Mouse (Mus musculus) thymus, postnatal 0 days (tissue): Measurements from ENCODE around the gene Frmd4a. TPM values are rescaled to one million over a fixed set of nuclear protein-coding genes. Genes with fewer than 3 reads are reported as not detected.
"Not testable (repeated sequence)": the region's sequence is repeated elsewhere in the genome, so short reads cannot be mapped to it uniquely, and the experiment has no call there.

Experiments
- DNase-seq: peaks from one replicate; pipeline ENCODE4 v3.0.0-alpha.2; 2015; ENCODE audit warnings: low spot score
- polyA plus RNA-seq: library from polyadenylated mRNA; unstranded; fragments of >200 nt; fragmentation: Nextera tagmentation; extraction: Ambion mirVana; gene quantifications from 2 replicates; pipeline ENCODE4 v1.2.1, GENCODE M21; 2015

Gene Frmd4a
- polyA plus RNA-seq, 1 experiment from 2014 or later, result 8.3 TPM

DNA sequence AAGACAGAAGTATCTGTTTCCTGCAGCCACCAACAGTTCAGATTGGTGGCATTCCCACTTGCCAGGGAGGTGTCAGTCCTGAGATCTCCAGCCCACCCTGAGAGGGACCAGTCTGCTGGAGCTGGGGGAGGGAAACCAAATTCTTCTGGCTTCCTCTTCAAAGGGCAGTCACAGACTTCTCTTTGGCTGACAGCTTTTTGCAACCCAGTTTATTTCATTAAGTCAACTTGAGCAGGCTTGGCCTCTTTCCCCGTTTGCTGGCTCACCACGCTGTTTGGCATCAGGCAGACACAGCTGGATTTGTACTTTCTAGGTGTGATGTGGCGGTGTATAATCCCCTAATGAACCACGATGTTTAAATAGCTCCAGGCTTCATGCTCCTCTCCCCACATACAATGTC, 316.7 kb downstream of the Frmd4a start:
- no peak for DNase-seq

DNA sequence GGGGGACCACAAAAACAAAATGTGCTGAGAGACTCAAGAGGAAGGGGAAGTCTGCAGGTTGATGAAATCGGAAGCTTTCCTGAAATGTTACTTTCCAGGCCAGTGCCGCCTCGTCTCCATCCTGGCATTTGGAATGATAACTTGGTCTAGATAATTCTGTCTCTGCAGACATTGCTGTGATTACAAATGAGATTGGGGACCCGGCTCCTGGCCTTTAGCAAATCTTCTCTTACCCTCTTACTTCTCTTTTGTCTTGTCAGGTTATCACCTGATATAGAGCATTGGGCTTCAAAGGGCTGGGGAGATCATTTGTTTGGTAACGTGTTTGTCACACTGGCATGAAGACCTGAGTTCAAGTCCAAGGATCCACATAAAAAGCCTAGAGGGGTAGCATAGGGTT, 317.4 kb downstream of the Frmd4a start:
- no peak for DNase-seq

GRCm38 (mm10) chr2:4335881-4336280, 318.4 kb downstream of the Frmd4a start:
- no peak for DNase-seq

- DNase-seq, result not testable (repeated sequence)
These were observed 320.8 kb downstream of the Frmd4a start for GRCm38 (mm10) chr2:4338290-4338689.

- DNase-seq, result no peak
These were observed 321.6 kb downstream of the Frmd4a start for GRCm38 (mm10) chr2:4339128-4339527.

DNA sequence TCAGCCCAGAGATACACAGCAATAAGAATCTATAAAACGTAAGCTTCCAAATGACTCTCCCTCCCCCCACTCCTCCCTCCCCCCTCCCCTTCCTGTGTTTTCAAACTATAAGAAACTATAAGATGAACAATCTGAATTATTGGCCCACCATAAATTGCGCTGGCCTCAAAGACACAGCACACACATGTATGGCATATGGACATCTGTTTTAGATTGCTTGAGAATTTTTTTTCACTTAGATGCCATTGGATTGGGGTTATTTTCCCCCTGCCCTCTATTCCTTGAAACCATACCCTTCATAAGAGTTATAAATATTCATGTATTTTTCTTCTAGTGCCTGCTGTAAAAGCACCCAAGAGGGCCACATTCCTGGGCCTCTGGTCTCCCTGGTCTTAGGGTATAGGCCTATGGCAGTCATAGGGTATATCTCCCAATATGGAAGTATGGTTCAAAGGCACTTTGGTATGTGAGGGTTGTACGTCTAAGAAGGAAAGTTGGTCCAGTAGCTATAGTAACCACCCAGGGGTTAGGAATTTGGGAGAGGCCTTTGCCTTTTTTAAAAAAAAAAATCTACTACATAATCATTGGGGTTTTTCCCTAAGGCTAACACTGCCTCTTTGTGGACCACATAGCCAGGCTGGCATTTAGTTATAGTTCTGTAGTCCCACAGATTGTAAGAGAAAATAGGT, 322.2 kb downstream of the Frmd4a start:
- no peak for DNase-seq

- no peak for DNase-seq
These were observed 322.9 kb downstream of the Frmd4a start for GRCm38 (mm10) chr2:4340378-4340777.

- DNase-seq, result no peak
These were observed 323.6 kb downstream of the Frmd4a start for GRCm38 (mm10) chr2:4341141-4341540.

- no peak for DNase-seq
These were observed 324.5 kb downstream of the Frmd4a start for GRCm38 (mm10) chr2:4342005-4342404.

DNA sequence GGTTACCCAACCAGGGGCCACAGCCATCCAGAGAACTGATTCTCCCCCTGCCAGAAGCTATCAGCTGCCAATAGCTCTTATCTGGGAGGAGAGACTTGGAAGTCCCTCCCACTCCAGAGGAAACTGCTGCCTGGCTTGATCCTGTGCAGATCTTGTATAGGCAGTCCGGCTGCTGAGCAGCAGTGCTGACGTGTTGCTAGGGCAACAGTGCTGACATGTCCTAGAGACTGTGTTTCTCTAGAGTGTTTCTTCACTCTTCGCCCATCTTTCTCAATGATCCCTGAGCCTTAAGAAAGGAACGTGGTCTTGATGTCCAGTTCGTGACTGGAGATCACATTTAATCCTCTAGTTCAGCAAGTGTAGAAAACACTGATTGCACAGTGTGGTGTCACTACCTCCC, 326.9 kb downstream of the Frmd4a start:
- DNase-seq, result no peak

DNA sequence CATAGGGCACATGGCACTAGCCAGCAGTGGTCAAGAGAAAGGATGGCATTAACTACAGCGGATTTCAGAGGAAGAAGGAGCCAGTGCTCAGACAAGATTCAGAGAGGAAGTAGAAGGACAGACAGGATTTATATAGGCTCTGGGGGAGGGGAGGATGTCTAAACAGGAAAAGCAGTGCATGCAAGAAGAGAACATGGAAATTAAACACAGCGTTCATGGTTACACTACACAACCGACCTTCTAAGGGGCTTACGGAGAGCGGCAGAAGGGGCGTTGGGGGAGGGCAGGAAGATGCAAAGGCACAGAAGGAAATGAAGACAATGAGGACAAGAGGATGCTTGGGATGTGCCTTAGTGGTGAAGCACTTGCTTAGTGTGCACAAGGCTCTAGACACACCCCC, 328.7 kb downstream of the Frmd4a start:
- no peak for DNase-seq

DNA sequence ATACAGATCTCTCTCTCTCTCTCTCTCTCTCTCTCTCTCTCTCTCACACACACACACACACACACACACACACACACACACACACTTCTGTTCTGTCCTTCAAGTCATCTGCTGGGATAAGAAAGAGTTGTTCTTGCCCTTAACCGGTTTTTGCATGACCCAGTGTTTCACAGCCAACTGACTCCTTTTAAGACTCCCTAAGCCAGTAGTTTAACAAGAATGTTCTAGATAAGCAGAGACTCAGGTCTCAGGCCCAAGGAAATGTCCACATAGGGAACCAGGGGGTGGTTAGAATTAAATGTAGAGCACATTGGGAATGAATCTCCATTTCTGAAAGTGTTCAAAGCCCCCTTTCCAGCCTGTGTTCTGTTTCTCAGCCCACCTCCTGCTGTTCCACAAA, 329.4 kb downstream of the Frmd4a start:
- DNase-seq, result no peak

GRCm38 (mm10) chr2:4347782-4348181, 330.3 kb downstream of the Frmd4a start:
- no peak for DNase-seq

GRCm38 (mm10) chr2:4348509-4348908, 331.0 kb downstream of the Frmd4a start:
- no peak for DNase-seq

DNA sequence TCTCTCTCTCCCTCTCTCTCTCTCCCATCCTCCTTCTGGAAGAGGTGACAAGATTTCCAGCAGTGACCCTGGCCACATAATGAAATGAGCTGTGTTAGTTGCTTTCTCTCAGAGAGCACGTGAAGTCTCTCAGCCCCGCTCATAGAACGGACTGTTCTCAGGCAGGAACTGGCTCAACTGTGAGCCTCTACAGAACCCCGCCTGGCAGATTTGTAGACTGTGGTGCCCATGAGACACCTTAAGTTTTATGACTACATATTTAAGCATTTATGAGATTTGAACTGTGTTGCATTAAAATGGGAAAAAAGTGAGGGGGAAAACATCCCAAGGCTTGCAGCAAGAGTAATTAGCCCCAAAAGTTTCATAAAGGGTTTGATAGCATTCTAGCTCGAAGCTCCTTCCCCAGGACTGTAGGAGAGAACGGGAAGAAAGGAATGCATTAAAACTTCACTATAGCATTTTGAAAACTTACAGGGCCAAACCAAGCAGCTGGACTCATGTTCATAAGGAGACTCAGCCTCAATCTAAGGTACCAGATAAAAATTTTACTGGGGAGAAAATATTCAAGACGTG, 339.4 kb downstream of the Frmd4a start:
- no peak for DNase-seq

DNA sequence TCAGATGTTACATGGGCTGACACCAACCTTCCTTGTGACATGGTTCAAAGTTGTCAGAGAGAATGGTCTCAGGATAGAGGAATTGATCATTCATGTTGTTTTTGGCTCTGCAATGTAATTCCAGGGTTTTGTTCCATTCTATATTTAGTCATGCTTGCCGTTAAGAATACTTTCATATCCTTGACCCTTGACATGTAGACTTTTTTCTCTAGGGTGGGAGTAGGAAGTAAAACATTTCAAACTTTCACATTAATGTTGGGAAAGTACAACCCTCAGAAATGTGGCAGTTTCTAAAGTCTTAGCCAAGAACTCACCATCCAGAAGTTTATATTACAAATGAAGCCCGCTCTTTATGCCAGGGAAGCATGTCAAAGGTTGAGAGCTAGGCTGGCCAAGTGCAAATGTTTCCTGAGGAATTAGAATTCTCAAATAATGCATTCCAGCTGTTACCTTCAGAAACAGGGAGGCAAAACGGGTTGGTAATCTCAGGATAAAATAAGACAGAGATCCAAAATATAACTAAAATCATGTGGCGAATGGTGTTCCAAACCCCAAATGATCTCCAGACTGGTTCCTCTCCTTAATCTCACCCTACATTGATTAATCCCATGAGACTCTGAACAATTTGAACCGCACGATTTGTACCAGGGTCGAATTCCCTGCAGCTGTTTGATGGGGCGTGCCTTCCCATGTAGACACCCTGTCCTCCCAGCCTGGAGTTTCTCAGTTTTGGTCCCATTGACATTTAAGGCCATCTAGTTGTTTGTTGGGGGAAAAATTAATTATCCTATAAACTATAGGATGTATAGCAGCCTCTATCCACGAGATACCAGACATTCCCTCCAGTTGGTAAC, 344.7 kb downstream of the Frmd4a start:
- no peak for DNase-seq

- no peak for DNase-seq
These were observed 347.4 kb downstream of the Frmd4a start for GRCm38 (mm10) chr2:4364908-4365307.

DNA sequence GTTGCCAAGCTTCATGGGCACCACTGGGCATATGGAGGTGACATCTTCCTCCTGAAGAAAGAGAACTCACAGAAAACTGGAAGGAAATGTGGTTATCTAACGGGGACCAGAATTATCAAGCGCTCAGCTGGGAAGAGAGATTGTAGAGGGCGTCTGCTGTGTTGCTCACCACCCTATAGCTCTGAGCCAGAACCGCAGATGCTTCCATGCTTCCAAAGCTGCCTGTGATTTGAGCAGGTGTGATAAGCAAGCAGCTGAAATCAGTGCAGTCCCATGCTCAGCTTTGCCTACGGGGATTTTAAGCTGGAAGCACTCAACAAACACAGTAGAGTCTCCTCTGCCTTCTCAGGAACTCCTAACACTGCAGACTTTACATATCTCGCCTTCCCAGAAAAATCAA, 351.0 kb downstream of the Frmd4a start:
- DNase-seq, result no peak

DNA sequence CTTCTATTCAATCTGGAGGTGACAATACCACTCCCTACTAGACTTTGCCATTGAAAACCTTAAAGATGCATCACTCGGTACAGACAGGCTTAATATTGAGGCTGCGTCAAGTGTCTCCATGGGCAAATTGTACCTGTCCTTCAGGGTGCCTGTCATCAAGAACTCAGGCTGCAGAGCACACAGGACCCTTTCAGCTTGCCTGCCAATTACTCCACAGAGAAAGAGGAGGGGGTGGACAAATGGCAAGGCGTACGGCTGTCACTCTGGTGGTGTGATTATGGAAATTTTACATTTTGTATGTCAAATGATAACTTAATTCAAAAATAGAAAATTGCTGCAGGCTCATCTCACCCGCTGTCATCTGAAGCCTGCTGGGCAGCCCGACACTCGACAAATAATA, 353.0 kb downstream of the Frmd4a start:
- no peak for DNase-seq

DNA sequence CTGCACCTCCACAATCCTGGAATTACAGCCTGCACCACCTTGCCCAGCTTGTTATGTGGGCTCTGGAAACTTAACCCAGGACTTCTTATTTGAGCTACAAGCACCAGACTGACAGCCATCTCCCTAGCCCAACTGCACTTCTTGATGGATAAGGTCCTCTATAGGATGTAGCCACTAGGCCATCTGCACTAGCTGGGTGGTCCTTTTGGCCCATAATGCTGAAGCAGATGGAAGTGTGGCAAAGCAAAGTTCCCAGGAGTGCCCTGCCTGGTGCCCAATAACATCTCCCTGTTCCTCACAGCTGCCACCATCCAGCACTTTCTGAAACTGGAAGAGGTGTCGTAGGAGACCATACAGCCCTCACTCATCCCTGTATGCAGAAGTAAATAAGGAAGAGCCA, 353.8 kb downstream of the Frmd4a start:
- no peak for DNase-seq

- DNase-seq, result no peak
These were observed 361.3 kb downstream of the Frmd4a start for GRCm38 (mm10) chr2:4378844-4379243.

DNA sequence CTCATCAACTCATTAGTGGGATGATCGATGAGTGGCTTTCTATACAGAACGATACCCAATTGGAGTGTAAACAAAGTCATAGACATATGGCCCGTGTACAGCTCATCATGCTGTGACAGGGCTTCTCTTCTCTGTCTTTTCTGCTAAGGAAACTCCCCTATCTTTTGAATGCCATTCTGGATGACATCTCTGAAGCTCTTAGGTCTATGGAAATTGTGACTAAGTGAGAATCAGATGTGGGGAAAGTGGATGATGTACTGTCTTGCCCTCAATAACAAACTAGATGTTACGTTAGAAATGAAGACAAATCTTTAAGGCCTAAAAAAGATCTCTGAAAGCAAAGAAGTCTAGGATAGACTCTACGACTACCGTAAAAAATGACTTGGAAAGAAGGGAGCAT, 362.9 kb downstream of the Frmd4a start:
- no peak for DNase-seq

DNA sequence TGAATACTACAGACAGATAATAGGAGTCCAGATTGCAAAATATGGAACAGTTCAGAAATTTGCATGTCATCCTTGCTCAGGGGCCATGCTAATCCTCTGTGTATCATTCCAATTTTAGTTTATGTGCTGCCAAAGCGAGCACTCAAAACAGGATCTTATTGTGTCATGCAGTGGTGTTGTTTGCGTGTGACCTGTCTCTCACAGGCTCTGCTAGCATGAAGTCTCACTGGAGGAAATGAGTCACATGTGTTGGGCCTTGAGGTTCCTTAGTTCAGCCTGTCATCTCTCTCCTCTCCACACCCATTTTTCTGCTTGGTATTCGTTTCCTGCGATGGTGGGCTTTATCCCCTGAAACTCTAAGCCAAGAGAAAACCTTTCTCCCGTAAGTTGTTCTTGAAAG, 363.4 kb downstream of the Frmd4a start:
- no peak for DNase-seq
